Mouse (Mus musculus): ENCODE measurements around the gene Asb2.

- TF ChIP-seq CTCF (IDR thresholded peaks at IDR 0.05; ENCODE audit: extremely low read depth, insufficient read depth, low read length) (no peak), POLR2A (IDR thresholded peaks at IDR 0.05; ENCODE audit: extremely low read depth, insufficient read depth, low read length) (no peak)
Observed at GRCm38 (mm10) chr12:103404131-103404530, 48.3 kb upstream of the Asb2 start.

Measured in cortical plate, adult 2 months (tissue).